Comparison of ENCODE assay signal across 8 mouse cellular contexts in the genomic region with DNA sequence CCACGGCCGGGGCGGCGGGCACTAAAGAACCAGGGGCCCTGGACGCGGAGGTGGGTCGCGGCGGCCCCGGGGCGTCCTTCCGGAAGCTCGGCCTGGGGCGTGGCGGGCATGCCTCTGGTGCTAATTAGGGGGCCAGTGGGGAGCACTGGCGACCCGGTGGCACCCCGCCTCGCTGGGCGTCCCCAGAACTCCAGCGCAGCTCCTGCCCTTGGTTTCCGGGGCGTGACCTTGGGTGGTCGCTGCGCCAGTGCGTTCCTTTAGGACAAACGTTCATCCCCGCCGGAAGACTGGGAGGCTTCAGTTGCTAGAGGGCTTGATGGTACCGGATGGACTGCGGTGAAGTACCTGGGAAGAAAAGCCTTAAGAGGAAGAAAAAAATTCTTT. TPM values are rescaled to one million over a fixed set of nuclear protein-coding genes. Genes with fewer than 3 reads are reported as not detected.
DNase-seq lines count a peak whose midpoint lies in the region; ATAC-seq and TF ChIP-seq lines count a peak whose summit lies in the region.

No protein-coding gene starts in this region.

- H3K4me3 ChIP-seq in G1E (ENCODE audit: low read depth, low read length): peak overlapping the region; percentile 93
- peak overlapping the region; percentile 87 for H3K4me3 ChIP-seq in embryonic fibroblast, embryonic 13.5 days (ENCODE audit: insufficient read depth, low read length)
- H3K4me3 ChIP-seq in hindbrain, embryonic 10.5 days: peak overlapping the region; percentile 87
- H3K4me3 ChIP-seq in liver, embryonic 12.5 days: peak overlapping the region; percentile 72
- peak overlapping the region; percentile 100 for H3K4me3 ChIP-seq in midbrain, embryonic 16.5 days (ENCODE audit: low read depth, low read length)
- peak overlapping the region; percentile 98 for H3K4me3 ChIP-seq in stomach, postnatal 0 days (ENCODE audit: low read depth, low read length)

- under 1% methylated on average over 30 of the region's 31 CpGs for WGBS in hindbrain, embryonic 10.5 days
- WGBS in liver, embryonic 12.5 days (ENCODE audit: insufficient replicate concordance): 4% methylated on average over 30 of the region's 31 CpGs
- under 1% methylated on average over 31 of the region's 31 CpGs for WGBS in midbrain, embryonic 16.5 days
- WGBS in stomach, postnatal 0 days: under 1% methylated on average over 31 of the region's 31 CpGs

- no peak for TF ChIP-seq CTCF in G1E (IDR thresholded peaks at IDR 0.05; ENCODE audit: low read depth, low read length)
- no peak for TF ChIP-seq CTCF in embryonic fibroblast, embryonic 13.5 days (IDR thresholded peaks at IDR 0.05; ENCODE audit: borderline replicate concordance, insufficient read depth, low read length)
- TF ChIP-seq CTCF in stomach, postnatal 0 days (IDR thresholded peaks at IDR 0.05; ENCODE audit: low read depth): no peak

- H3K27ac ChIP-seq in embryonic fibroblast, embryonic 13.5 days (ENCODE audit: insufficient read depth, low read length): peak overlapping the region; percentile 59
- peak overlapping the region; percentile 91 for H3K27ac ChIP-seq in hindbrain, embryonic 10.5 days
- peak overlapping the region; percentile 79 for H3K27ac ChIP-seq in liver, embryonic 12.5 days
- H3K27ac ChIP-seq in midbrain, embryonic 16.5 days (ENCODE audit: low read length): peak overlapping the region; percentile 83
- peak overlapping the region; percentile 92 for H3K27ac ChIP-seq in stomach, postnatal 0 days (replicated peaks)

- peaks cover 41% of the 10 kb centered on the region for H3K36me3 ChIP-seq in G1E (replicated peaks)
- peaks cover 25% of the 10 kb centered on the region for H3K36me3 ChIP-seq in hindbrain, embryonic 10.5 days
- peaks cover 17% of the 10 kb centered on the region for H3K36me3 ChIP-seq in liver, embryonic 12.5 days
- no peaks in the 10 kb centered on the region for H3K36me3 ChIP-seq in midbrain, embryonic 16.5 days (ENCODE audit: control insufficient read depth, insufficient read depth, low read length)
- no peaks in the 10 kb centered on the region for H3K36me3 ChIP-seq in stomach, postnatal 0 days (ENCODE audit: control insufficient read depth, insufficient read depth, low read length)

- TF ChIP-seq EP300 in stomach, postnatal 0 days (optimal IDR thresholded peaks at IDR 0.05): no peak

- peak overlapping the region; percentile 89 for H3K4me2 ChIP-seq in liver, embryonic 12.5 days
- peak overlapping the region; percentile 73 for H3K4me2 ChIP-seq in midbrain, embryonic 16.5 days (ENCODE audit: low read length)
- H3K4me2 ChIP-seq in stomach, postnatal 0 days (replicated peaks; ENCODE audit: low read depth): peak overlapping the region; percentile 68

- H3K27me3 ChIP-seq in G1E (ENCODE audit: insufficient read depth, low read length): no peaks in the 10 kb centered on the region
- H3K27me3 ChIP-seq in hindbrain, embryonic 10.5 days (ENCODE audit: insufficient read depth, poor library complexity, severe bottlenecking): no peaks in the 10 kb centered on the region
- no peaks in the 10 kb centered on the region for H3K27me3 ChIP-seq in liver, embryonic 12.5 days (replicated peaks)
- H3K27me3 ChIP-seq in midbrain, embryonic 16.5 days (ENCODE audit: control insufficient read depth, insufficient read depth, low read depth, low read length): no peaks in the 10 kb centered on the region
- no peaks in the 10 kb centered on the region for H3K27me3 ChIP-seq in stomach, postnatal 0 days (ENCODE audit: control insufficient read depth, insufficient read depth, low read length)

- peak; percentile 46 for ATAC-seq in G1E (ENCODE audit: extremely low read depth, insufficient number of reproducible peaks, low FRiP score, poor library complexity, severe bottlenecking)
- peak; percentile 31 for ATAC-seq in liver, embryonic 12.5 days
- 0 out of 2 replicates have a peak, but pooled peaks have one; percentile 8 for ATAC-seq in midbrain, embryonic 16.5 days
- no peak; the same call in 1 of the 2 replicates for ATAC-seq in stomach, postnatal 0 days (ENCODE audit: low FRiP score, low TSS enrichment)

- H3K4me1 ChIP-seq in G1E (ENCODE audit: insufficient read depth, low read depth, low read length): peaks cover 41% of the 10 kb centered on the region
- H3K4me1 ChIP-seq in embryonic fibroblast, embryonic 13.5 days (ENCODE audit: control insufficient read depth, insufficient read depth, low read length): peaks cover 8% of the 10 kb centered on the region
- H3K4me1 ChIP-seq in hindbrain, embryonic 10.5 days (replicated peaks): peaks cover 26% of the 10 kb centered on the region
- H3K4me1 ChIP-seq in liver, embryonic 12.5 days: peaks cover 33% of the 10 kb centered on the region
- peaks cover 21% of the 10 kb centered on the region for H3K4me1 ChIP-seq in midbrain, embryonic 16.5 days (ENCODE audit: control insufficient read depth, insufficient read depth, low read length)
- 0 out of 2 replicates have a peak, but pooled peaks cover 6% of the 10 kb centered on the region for H3K4me1 ChIP-seq in stomach, postnatal 0 days (replicated peaks; ENCODE audit: control insufficient read depth, insufficient read depth)

- TF ChIP-seq POLR2A in embryonic fibroblast, embryonic 13.5 days (IDR thresholded peaks at IDR 0.05; ENCODE audit: low read depth, low read length): peak; percentile 35; the same call in 1 of the 2 replicates

- peak overlapping the region; percentile 89 for H3K9ac ChIP-seq in liver, embryonic 12.5 days
- peak overlapping the region; percentile 100 for H3K9ac ChIP-seq in midbrain, embryonic 16.5 days (ENCODE audit: low read depth, low read length)
- peak overlapping the region; percentile 98 for H3K9ac ChIP-seq in stomach, postnatal 0 days (ENCODE audit: low read length)

- H3K9me3 ChIP-seq in G1E (replicated peaks): peaks cover 14% of the 10 kb centered on the region
- H3K9me3 ChIP-seq in hindbrain, embryonic 10.5 days: peaks cover 11% of the 10 kb centered on the region; the same call in 1 of the 2 replicates
- H3K9me3 ChIP-seq in liver, embryonic 12.5 days (replicated peaks): peaks cover 13% of the 10 kb centered on the region; the same call in 1 of the 2 replicates
- no peaks in the 10 kb centered on the region for H3K9me3 ChIP-seq in midbrain, embryonic 16.5 days (replicated peaks; ENCODE audit: control insufficient read depth, low read length, poor library complexity, severe bottlenecking)
- H3K9me3 ChIP-seq in stomach, postnatal 0 days (ENCODE audit: control insufficient read depth, low read length): no peaks in the 10 kb centered on the region

- peak; percentile 11 to 43 for DNase-seq in cerebellum, adult 18-20 months
- no peak for DNase-seq in cerebellum, adult 9-10 months
- DNase-seq in G1E (ENCODE audit: low spot score): peak; percentile 56
- peak; percentile 44 for DNase-seq in hindbrain, embryonic 10.5 days (ENCODE audit: low spot score)
- peak; percentile 53 for DNase-seq in stomach, postnatal 0 days (ENCODE audit: low spot score)

RNA-seq across cellular contexts. Expression of a gene that starts 0.7 kb away (rescaled TPM):
- 41.7 and 42.7 TPM in 2 replicates for total RNA-seq in G1E (2014; fragmentation: Nextera tagmentation)
- total RNA-seq in G1E (2017): 264 and 288 TPM in 2 replicates
- polyA plus RNA-seq in G1E (2012): 73.0 and 106 TPM in 2 replicates
- polyA plus RNA-seq in embryonic fibroblast, embryonic 13.5 days (2011; ENCODE audit: insufficient read length, low read depth, missing spikeins): 135 and 148 TPM in 2 replicates
- polyA plus RNA-seq in hindbrain, embryonic 10.5 days (2016; fragmentation: Nextera tagmentation; extraction: Ambion mirVana): 154 and 164 TPM in 2 replicates
- polyA plus RNA-seq in liver, embryonic 12.5 days (2016; fragmentation: Nextera tagmentation; extraction: Ambion mirVana): 64.2 and 67.7 TPM in 2 replicates
- polyA plus RNA-seq in midbrain, embryonic 16.5 days (2015; fragmentation: Nextera tagmentation; extraction: Ambion mirVana): 142 and 143 TPM in 2 replicates
- 83.4 and 83.6 TPM in 2 replicates for polyA plus RNA-seq in stomach, postnatal 0 days (2015; fragmentation: Nextera tagmentation; extraction: Ambion mirVana)

RNA-seq across cellular contexts. Expression of a gene that starts 42.4 kb away (rescaled TPM):
- 21.5 and 23.9 TPM in 2 replicates for total RNA-seq in G1E (2014; fragmentation: Nextera tagmentation)
- 7.1 and 7.5 TPM in 2 replicates for total RNA-seq in G1E (2017)
- 1.4 and 1.9 TPM in 2 replicates for polyA plus RNA-seq in G1E (2012)
- polyA plus RNA-seq in embryonic fibroblast, embryonic 13.5 days (2011; ENCODE audit: insufficient read length, low read depth, missing spikeins): 11.9 and 15.0 TPM in 2 replicates
- polyA plus RNA-seq in hindbrain, embryonic 10.5 days (2016; fragmentation: Nextera tagmentation; extraction: Ambion mirVana): 6.1 and 6.4 TPM in 2 replicates
- polyA plus RNA-seq in liver, embryonic 12.5 days (2016; fragmentation: Nextera tagmentation; extraction: Ambion mirVana): 3.5 and 3.6 TPM in 2 replicates
- 8.1 TPM in 2 replicates for polyA plus RNA-seq in midbrain, embryonic 16.5 days (2015; fragmentation: Nextera tagmentation; extraction: Ambion mirVana)
- polyA plus RNA-seq in stomach, postnatal 0 days (2015; fragmentation: Nextera tagmentation; extraction: Ambion mirVana): 4.5 and 5.0 TPM in 2 replicates
